Mouse (Mus musculus) heart, postnatal 36 days (tissue): ENCODE measurements at regions not wholly inside any gene's neighbourhood (a gene's known extent, or its start where the extent isn't known, plus 50 kb on each side); places are given as distances from the start of the nearest gene placed in this dataset.

Experiments used
- DNase-seq, 2 experiments: peaks; one replicate each; pipeline ENCODE4 v3.0.0; 2021 to 2022
- intact Hi-C: fragments of 180-260 bp; cut with DNase I; formaldehyde crosslinking; loops from one replicate; pipeline ENCODE4 v1.15.1; 2025

DNA sequence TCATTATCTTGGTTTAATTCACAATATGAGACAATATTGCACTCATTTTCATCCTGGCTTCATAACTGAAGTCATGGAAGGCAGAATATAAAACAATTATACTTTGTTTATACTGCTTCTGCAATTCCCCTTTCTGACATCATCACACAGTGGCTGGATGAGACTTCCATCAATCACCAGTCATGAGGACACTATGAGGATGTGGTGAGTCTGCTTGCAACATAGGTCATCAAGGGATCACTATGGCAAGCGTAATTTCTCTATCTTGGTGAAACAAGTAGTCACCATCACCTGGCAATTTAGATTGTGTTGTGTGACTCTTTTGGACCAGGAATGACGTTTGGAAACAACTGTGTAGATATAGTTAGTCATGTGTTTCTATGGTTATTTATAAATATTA is 134.6 kb downstream of the Hao1 start:
- intact Hi-C loops, result no loop called here
- no peak for DNase-seq

GRCm38 (mm10) chr2:134399564-134399963 is 154.6 kb downstream of the Hao1 start:
- intact Hi-C loops, result no loop called here
- no peak for DNase-seq

GRCm38 (mm10) chr2:134393421-134393820 is 160.7 kb downstream of the Hao1 start:
- intact Hi-C loops, result no loop called here
- no peak for DNase-seq

DNA sequence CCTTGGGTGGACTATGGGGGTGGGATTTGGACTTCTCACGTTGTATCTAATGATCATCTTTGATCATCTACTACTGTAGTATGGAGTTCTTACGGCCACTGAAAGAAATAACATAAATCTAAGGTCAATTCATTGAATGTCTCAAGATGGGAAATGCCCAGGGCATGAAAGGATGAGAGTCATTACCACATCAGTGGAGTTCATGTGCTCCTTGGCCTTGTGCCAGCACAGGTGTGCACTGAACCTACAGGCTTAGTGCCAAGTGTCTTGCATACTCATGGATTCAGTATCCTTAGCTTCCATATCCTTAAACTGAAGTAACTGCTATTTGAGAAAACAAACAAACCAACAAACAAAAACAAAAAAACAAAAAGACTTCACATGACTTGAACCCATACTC is 179.1 kb downstream of the Hao1 start:
- intact Hi-C loops, result no loop called here
- no peak for DNase-seq

- intact Hi-C loops, result no loop called here
- no peak for DNase-seq
These were observed 203.2 kb downstream of the Hao1 start for GRCm38 (mm10) chr2:134350894-134351501.

GRCm38 (mm10) chr2:134350442-134350841 is 203.7 kb downstream of the Hao1 start:
- DNase-seq, result no peak
- intact Hi-C loops, result no loop called here

DNA sequence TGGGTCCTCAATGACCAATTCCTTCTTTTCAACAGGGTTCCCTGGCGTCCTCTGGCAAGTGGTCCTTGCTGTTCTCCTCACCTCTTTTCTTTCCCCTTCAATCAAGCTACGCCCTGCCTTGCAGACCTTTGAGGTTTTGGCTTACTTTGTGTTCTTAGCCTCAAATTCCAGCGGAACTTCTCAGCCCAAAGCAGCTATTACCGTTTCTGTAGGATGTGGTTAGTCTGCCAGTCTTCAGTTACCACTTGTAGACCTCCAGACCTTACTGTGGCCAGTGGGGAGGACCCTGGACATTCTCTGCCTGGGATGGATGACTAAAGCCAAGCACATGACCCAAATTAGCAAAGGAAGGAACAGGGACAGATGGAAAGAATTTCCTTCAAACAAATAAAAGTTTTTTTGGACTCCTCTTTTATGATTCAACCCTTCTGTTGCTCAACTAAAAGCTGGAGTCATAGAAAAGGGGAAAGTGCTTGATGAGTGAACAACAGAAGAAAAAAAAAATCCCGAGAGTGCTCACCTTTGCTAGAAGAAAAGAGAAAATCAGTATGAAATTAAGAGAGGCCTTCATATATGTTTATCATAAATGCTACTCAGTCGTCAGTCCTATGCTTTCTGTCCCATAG is 211.5 kb downstream of the Hao1 start:
- intact Hi-C loops, result no loop called here
- no peak for DNase-seq

GRCm38 (mm10) chr2:134308092-134308491 is 246.1 kb downstream of the Hao1 start:
- intact Hi-C loops, result no loop called here
- no peak for DNase-seq

- DNase-seq, result no peak
- intact Hi-C loops, result no loop called here
These were observed 264.0 kb downstream of the Hao1 start for GRCm38 (mm10) chr2:134290126-134290691.

- intact Hi-C loops, result no loop called here
- no peak for DNase-seq
These were observed 278.3 kb downstream of the Hao1 start for GRCm38 (mm10) chr2:134275881-134276280.

DNA sequence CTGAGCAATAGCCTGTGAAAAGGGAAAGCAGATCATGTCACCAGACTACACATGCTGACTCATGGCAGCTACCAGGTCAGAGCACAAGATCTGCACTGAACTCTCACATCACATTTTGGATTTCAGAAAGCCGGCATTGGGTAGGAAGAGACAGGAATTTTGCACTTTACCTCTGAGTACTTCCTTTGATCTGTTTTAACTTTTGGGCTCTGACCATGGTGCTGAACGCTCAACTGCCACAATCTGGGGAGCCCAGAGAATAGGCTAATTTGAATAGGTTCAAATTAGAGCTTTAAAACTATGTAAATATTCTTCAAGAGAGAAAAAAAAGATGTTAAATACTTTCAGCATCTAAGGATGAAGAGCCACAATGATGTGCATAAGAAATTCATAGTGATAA is 285.7 kb downstream of the Hao1 start:
- no peak for DNase-seq

More for the DNA sequence above, 285.7 kb downstream of the Hao1 start:
- intact Hi-C loops, result loop anchor here (10.0 kb wide), 1 partner anchor 216 kb away; no protein-coding TSS in a partner anchor
